Mouse (Mus musculus): ENCODE measurements at regions not wholly inside any gene's neighbourhood (a gene's known extent, or its start where the extent isn't known, plus 50 kb on each side); places are given as distances from the start of the nearest gene placed in this dataset.

GRCm38 (mm10) chr13:91356516-91356915, 103.6 kb upstream of the Ssbp2 start:
- no peak for TF ChIP-seq CTCF (IDR thresholded peaks at IDR 0.05; ENCODE audit: control insufficient read depth, insufficient read depth, low read length)
- no peak for TF ChIP-seq POLR2A (IDR thresholded peaks at IDR 0.05; ENCODE audit: borderline replicate concordance, control insufficient read depth, low read depth, low read length)

Measured in bone marrow, adult 2 months (tissue).